Mouse (Mus musculus) C2C12 (cell line): ENCODE results near the gene Nek9.

Experiments
- CTCF ChIP-seq: IDR thresholded peaks from one replicate; pipeline ENCODE4 v1.5.1; 2011; ENCODE audit not compliant: control insufficient read depth, insufficient read depth, insufficient read length
- MAX ChIP-seq: IDR thresholded peaks from one replicate; pipeline ENCODE4 v1.6.1; 2011; ENCODE audit warnings: mild to moderate bottlenecking, control low read depth
- MYOD1 ChIP-seq: IDR thresholded peaks from one replicate; pipeline ENCODE4 v1.6.1; 2011; ENCODE audit warnings: low read depth; ENCODE audit not compliant: control insufficient read depth, insufficient read length
- MYOG ChIP-seq: IDR thresholded peaks from one replicate; pipeline ENCODE4 v1.6.1; 2011; ENCODE audit not compliant: control insufficient read depth, insufficient read length; ENCODE audit errors: extremely low read depth
- USF1 ChIP-seq: IDR thresholded peaks from one replicate; pipeline ENCODE4 v1.6.1; 2011; ENCODE audit warnings: low read depth, mild to moderate bottlenecking, control low read depth, moderate library complexity

DNA sequence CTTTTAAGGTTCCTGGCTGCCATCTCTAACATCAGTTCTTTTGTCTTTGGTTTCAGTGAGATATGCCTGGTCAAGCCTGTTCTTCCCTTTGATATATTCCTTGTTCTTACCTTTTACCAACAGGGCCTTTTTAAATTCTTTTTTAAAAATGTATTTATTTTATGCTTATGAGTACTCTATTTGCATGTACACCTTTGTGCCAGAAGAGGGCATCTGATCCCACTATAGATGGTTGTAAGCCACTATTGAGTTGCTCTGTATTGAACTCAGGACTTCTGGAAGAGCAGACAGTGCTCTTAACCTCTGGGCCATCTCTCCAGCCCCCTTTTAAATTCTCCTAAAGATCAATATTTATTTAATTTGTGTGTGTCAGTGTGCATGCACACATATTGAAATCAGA lies 46.3 kb downstream of the Nek9 start:
- no peak for TF ChIP-seq CTCF
- no peak for TF ChIP-seq MAX
- TF ChIP-seq MYOG, result no peak
- TF ChIP-seq USF1, result no peak
- no peak for TF ChIP-seq MYOD1
